Mouse (Mus musculus) liver, embryonic 14.5 days (tissue): ENCODE results near the gene Flt3l. TPM values are rescaled to one million over a fixed set of nuclear protein-coding genes. Genes with fewer than 3 reads are reported as not detected.

ENCODE experiments used
- ATAC-seq: fragments of 200-750 bp; cut with Nextera tagmentation; 2 replicates; pipeline ENCODE4 v1.8.0; 2017; ENCODE audit warnings: moderate number of reproducible peaks, mild to moderate bottlenecking, moderate library complexity; ENCODE audit not compliant: insufficient read depth
- DNase-seq, 3 experiments: peaks; one replicate each; pipeline ENCODE4 v3.0.0-alpha.2; 2012 to 2013; ENCODE audit warnings: low read depth in 3 of 3, low spot score in 3 of 3
- H3K27ac ChIP-seq: fragments of 300-500 bp; sonication (generic); 2 replicates; pipeline ENCODE4 v1.5.1; 2014; ENCODE audit warnings: moderate library complexity, mild to moderate bottlenecking, control low read depth, inconsistent platforms
- H3K27me3 ChIP-seq: fragments of 300-500 bp; sonication (generic); 2 replicates; pipeline ENCODE4 v1.6.1; 2014; ENCODE audit warnings: mild to moderate bottlenecking, low read length, moderate library complexity; ENCODE audit not compliant: control insufficient read depth, insufficient read depth
- H3K36me3 ChIP-seq: fragments of 300-500 bp; sonication (generic); replicated peaks from 2 replicates; pipeline ENCODE4 v1.6.1; 2014; ENCODE audit warnings: low read depth; ENCODE audit not compliant: control insufficient read depth, insufficient read depth
- H3K4me1 ChIP-seq, 2 experiments: fragments of 200-500 bp in 1 of 2; fragments of 300-500 bp in 1 of 2; sonication (generic) in 1 of 2; replicated peaks; 2 replicates each; pipeline ENCODE4 v1.6.1; 2012 to 2014; ENCODE audit warnings: antibody characterized with exemption in 1 of 2, inconsistent platforms in 1 of 2, low read length in 1 of 2; ENCODE audit not compliant: control insufficient read depth in 2 of 2, insufficient read depth in 2 of 2
- H3K4me2 ChIP-seq: fragments of 300-500 bp; sonication (generic); 2 replicates; pipeline ENCODE4 v1.6.1; 2014; ENCODE audit warnings: low read depth, mild to moderate bottlenecking, control low read depth, moderate library complexity
- H3K4me3 ChIP-seq, 2 experiments: fragments of 200-500 bp in 1 of 2; fragments of 300-500 bp in 1 of 2; sonication (generic) in 1 of 2; 2 replicates each; pipeline ENCODE4 v1.5.1; 2012 to 2014; ENCODE audit warnings: low read depth in 2 of 2, low read length in 2 of 2, mild to moderate bottlenecking in 2 of 2, control low read depth in 1 of 2, inconsistent platforms in 1 of 2, moderate library complexity in 1 of 2; ENCODE audit not compliant: insufficient read depth in 1 of 2
- H3K9ac ChIP-seq: fragments of 300-500 bp; sonication (generic); replicated peaks from 2 replicates; pipeline ENCODE4 v1.6.1; 2014; ENCODE audit warnings: mild to moderate bottlenecking, control low read depth, moderate library complexity
- H3K9me3 ChIP-seq: fragments of 300-500 bp; sonication (generic); 2 replicates; pipeline ENCODE4 v1.6.1; 2016; ENCODE audit warnings: low read length, mixed read lengths; ENCODE audit not compliant: control insufficient read depth
- CTCF ChIP-seq: IDR thresholded peaks from 2 replicates; pipeline ENCODE4 v1.5.1; 2016; ENCODE audit warnings: antibody characterized with exemption, low read depth, control low read depth
- EP300 ChIP-seq: IDR thresholded peaks from 2 replicates; pipeline ENCODE4 v1.6.1; 2016; ENCODE audit warnings: antibody characterized with exemption, low read depth
- WGBS: fragments of 180-500 bp; shearing (Covaris S2); extraction: QIAGEN DNeasy Blood & Tissue Kit; methylation state at CpG from one replicate; pipeline ENCODE4 v1.1.7; 2014; ENCODE audit not compliant: insufficient replicate concordance; 5-methylcytosine and 5-hydroxymethylcytosine counted together
- polyA plus RNA-seq, 2 experiments: library from polyadenylated mRNA; depleted of rRNA in 1 of 2; stranded (reverse) in 1 of 2; unstranded in 1 of 2; fragments of >200 nt; fragmentation: Nextera tagmentation in 1 of 2; extraction: Ambion mirVana in 1 of 2; gene quantifications; 2 replicates each; pipeline versions ENCODE4 v1.2.1 to v1.2.3; 2012 to 2014

Flt3l gene
- polyA plus RNA-seq, 2 experiments: 3.9 to 12.1 TPM

DNA sequence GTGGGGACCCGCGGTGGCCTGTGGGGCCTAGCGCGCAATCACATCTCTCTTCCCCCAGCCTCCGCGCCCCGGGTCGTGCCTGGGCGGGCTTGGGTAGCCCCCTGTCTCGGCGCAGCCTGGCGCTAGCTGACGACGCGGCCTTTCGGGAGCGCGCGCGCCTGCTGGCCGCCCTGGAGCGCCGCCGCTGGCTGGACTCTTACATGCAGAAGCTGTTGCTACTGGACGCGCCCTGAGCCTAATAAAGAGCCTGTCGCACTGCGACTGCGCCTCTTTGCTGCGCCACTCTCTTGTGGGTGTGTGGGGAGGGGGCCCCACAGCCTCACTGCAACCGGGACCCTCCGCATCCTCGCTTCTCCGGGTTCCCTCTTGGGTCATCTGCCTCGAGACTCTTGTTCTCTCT, 45.3 kb upstream of the Flt3l start:
- Histone ChIP-seq H3K4me2 (peak overlapping the region; percentile 51), H3K27me3 (peaks cover 79% of the 10 kb centered on the region), H3K4me3 (peak overlapping the region in 1 of 2 experiments; percentile 9; a peak in 2 of 4 replicates), H3K36me3 (no peaks in the 10 kb centered on the region), H3K4me1 (no peaks in the 10 kb centered on the region; a peak in 1 of 4 replicates), H3K9me3 (no peaks in the 10 kb centered on the region), H3K9ac (no peak overlapping the region), H3K27ac (no peak overlapping the region)
- TF ChIP-seq EP300 (no peak), CTCF (no peak)
- 5% methylated on average over 35 of the region's 35 CpGs for WGBS
- ATAC-seq: no peak
- peak in 1 of 3 experiments; percentile 19 for DNase-seq

GRCm38 (mm10) chr7:45180896-45181477, 44.8 kb upstream of the Flt3l start, which contains the start of gene Pth2:
Gene Pth2, plus strand, starts transcription at chr7:45180995.
- WGBS: 21% methylated on average over 19 of the region's 20 CpGs
- peak within 1 kb of the TSS in 1 of 2 experiments; percentile 9; a peak in 2 of 4 replicates for H3K4me3 ChIP-seq
- H3K27me3 ChIP-seq: peaks cover 85% of the 10 kb centered on the region

GRCm38 (mm10) chr7:45179469-45179868, 43.2 kb upstream of the Flt3l start, which contains the start of gene Gfy:
Gene Gfy, minus strand, starts transcription at chr7:45179569.
- no peak within 1 kb of the TSS for H3K4me2 ChIP-seq
- H3K4me3 ChIP-seq: no peak within 1 kb of the TSS
- H3K27ac ChIP-seq: no peak within 1 kb of the TSS
- no peaks in the 10 kb centered on the region for H3K9me3 ChIP-seq
- 20% methylated on average over 7 of the region's 7 CpGs for WGBS
- H3K27me3 ChIP-seq: peaks cover 95% of the 10 kb centered on the region
- no peaks in the 10 kb centered on the region for H3K36me3 ChIP-seq
- H3K4me1 ChIP-seq: no peaks in the 10 kb centered on the region; a peak in 1 of 4 replicates
- TF ChIP-seq EP300: no peak
- TF ChIP-seq CTCF: no peak
- DNase-seq (no peak), ATAC-seq (no peak)
- no peak within 1 kb of the TSS for H3K9ac ChIP-seq

More at GRCm38 (mm10) chr7:45180896-45181477, 44.8 kb upstream of the Flt3l start, which contains the start of gene Pth2:
- TF ChIP-seq CTCF (no peak), EP300 (no peak)
- Histone ChIP-seq H3K9me3 (no peaks in the 10 kb centered on the region), H3K4me1 (no peaks in the 10 kb centered on the region; a peak in 1 of 4 replicates), H3K4me2 (peak within 1 kb of the TSS; percentile 51), H3K9ac (no peak within 1 kb of the TSS), H3K27ac (no peak within 1 kb of the TSS), H3K36me3 (no peaks in the 10 kb centered on the region)
- ATAC-seq: no peak
- DNase-seq: no peak

DNA sequence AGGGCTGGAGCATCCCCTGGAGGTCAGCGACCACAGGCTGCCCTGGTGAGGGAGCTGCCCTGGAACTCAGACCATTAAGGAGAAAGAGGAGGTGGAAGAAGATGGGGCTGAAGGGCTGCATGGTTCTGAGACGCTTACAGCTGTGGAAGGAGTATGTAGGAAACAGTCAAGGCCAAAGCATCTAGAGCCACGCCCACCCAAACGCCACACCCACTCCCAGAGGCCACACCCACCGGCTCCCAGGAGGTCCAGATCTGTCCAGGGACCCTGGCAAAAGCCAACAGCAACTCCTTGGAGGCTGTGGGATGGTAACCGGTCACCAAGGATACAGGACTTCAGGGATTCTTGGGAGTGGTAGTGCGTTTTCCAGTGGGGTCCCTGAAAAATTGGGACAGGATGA, 42.3 kb upstream of the Flt3l start:
- WGBS: 21% methylated on average over 7 of the region's 7 CpGs
- TF ChIP-seq EP300: no peak
- TF ChIP-seq CTCF: no peak
- H3K27me3 ChIP-seq: peaks cover 92% of the 10 kb centered on the region
- H3K4me2 ChIP-seq: no peak overlapping the region
- ATAC-seq (no peak), DNase-seq (no peak)
- no peak overlapping the region for H3K27ac ChIP-seq
- H3K9ac ChIP-seq: no peak overlapping the region
- H3K9me3 ChIP-seq: no peaks in the 10 kb centered on the region
- no peak overlapping the region for H3K4me3 ChIP-seq
- no peaks in the 10 kb centered on the region; a peak in 1 of 4 replicates for H3K4me1 ChIP-seq
- no peaks in the 10 kb centered on the region for H3K36me3 ChIP-seq

DNA sequence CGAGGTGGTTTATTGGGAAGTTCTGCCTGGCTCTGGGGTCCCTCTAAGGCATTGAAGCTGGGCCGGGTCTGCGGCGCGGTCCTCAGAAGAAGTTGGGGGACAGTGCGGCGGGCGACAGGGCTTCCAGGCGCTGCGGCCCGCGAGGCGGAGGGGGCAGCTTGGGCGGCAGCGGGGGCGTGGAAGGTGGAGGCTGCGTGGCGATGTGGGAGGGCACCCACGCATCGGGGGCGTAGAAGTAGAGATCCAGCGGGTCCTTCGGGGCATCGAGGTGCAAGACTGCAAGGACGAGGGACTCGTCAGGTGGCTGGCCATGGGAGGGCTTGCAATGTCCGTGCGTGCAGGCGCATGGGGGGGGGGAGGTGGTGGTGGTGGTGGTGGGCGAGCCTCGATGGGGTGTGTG, 40.1 kb upstream of the Flt3l start:
- 5% methylated on average over 31 of the region's 31 CpGs for WGBS
- Histone ChIP-seq H3K9ac (no peak overlapping the region), H3K4me3 (no peak overlapping the region), H3K9me3 (no peaks in the 10 kb centered on the region), H3K4me2 (no peak overlapping the region), H3K27ac (no peak overlapping the region), H3K4me1 (no peaks in the 10 kb centered on the region), H3K27me3 (peaks cover 78% of the 10 kb centered on the region), H3K36me3 (no peaks in the 10 kb centered on the region)
- DNase-seq (no peak), ATAC-seq (no peak)
- TF ChIP-seq CTCF (no peak), EP300 (no peak)
